Mouse (Mus musculus) heart, embryonic 10.5 days (tissue): Measurements from ENCODE around the gene Pold1. TPM values are rescaled to one million over a fixed set of nuclear protein-coding genes. Genes with fewer than 3 reads are reported as not detected.

ENCODE experiments used
- DNase-seq: peaks from one replicate; pipeline ENCODE4 v3.0.0-alpha.2; 2017; ENCODE audit warnings: low spot score
- H3K27ac ChIP-seq: fragments of 300-500 bp; sonication (generic); 2 replicates; pipeline ENCODE4 v1.5.1; 2016; ENCODE audit warnings: mild to moderate bottlenecking
- H3K27me3 ChIP-seq: fragments of 300-500 bp; sonication (generic); 2 replicates; pipeline ENCODE4 v1.6.1; 2016; ENCODE audit warnings: mild to moderate bottlenecking; ENCODE audit not compliant: poor library complexity, insufficient read depth, severe bottlenecking
- H3K36me3 ChIP-seq: fragments of 300-500 bp; sonication (generic); 2 replicates; pipeline ENCODE4 v1.6.1; 2016; ENCODE audit warnings: mild to moderate bottlenecking, moderate library complexity
- H3K4me1 ChIP-seq: fragments of 300-500 bp; sonication (generic); 2 replicates; pipeline ENCODE4 v1.6.1; 2016; ENCODE audit warnings: mild to moderate bottlenecking
- H3K4me3 ChIP-seq: fragments of 300-500 bp; sonication (generic); 2 replicates; pipeline ENCODE4 v1.5.1; 2016; ENCODE audit warnings: mild to moderate bottlenecking, moderate library complexity
- H3K9me3 ChIP-seq: fragments of 300-500 bp; sonication (generic); 2 replicates; pipeline ENCODE4 v1.6.1; 2016; ENCODE audit warnings: mild to moderate bottlenecking, moderate library complexity
- WGBS: fragments of 180-500 bp; shearing (Covaris S2); methylation state at CpG from one replicate; pipeline ENCODE4 v1.1.7; 2016; 5-methylcytosine and 5-hydroxymethylcytosine counted together
- polyA plus RNA-seq: library from polyadenylated mRNA; unstranded; fragments of >200 nt; fragmentation: Nextera tagmentation; extraction: Ambion mirVana; gene quantifications from 2 replicates; pipeline ENCODE4 v1.2.1, GENCODE M21; 2016

Gene Pold1
- polyA plus RNA-seq, 1 experiment from 2014 or later = 101 TPM

DNA sequence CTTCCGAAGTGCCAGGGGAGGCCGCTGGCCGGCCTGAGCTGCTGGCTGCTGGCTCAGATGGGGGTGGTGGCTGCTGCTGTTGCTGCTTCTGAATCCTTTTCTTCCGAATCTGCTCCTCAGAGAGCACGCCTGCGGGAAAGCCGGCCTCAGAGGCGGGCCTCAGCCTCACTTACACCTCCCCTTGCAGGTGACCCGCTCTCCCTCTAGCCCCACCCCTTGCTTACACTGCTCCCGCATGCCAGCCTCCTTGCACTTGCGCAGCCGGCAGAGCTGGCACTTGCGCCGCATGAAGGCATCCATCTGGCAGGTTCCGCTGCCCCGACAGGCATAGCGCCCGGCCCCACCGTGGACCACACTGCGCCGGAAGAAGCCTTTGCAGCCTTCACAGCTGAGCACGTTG, 3.1 kb upstream of the Pold1 start:
- Histone ChIP-seq H3K9me3 (no peaks in the 10 kb centered on the region), H3K4me3 (no peak overlapping the region), H3K4me1 (peaks cover 26% of the 10 kb centered on the region), H3K27me3 (0 out of 2 replicates have a peak, but pooled peaks cover 8% of the 10 kb centered on the region), H3K27ac (no peak overlapping the region), H3K36me3 (peaks cover 32% of the 10 kb centered on the region)
- WGBS = 78% methylated on average over 22 of the region's 22 CpGs
- no peak for DNase-seq

- DNase-seq = no peak
- H3K27me3 ChIP-seq = 0 out of 2 replicates have a peak, but pooled peaks cover 8% of the 10 kb centered on the region
- 93% methylated on average over 21 of the region's 21 CpGs for WGBS
- no peak overlapping the region for H3K4me3 ChIP-seq
- no peak overlapping the region for H3K27ac ChIP-seq
- H3K4me1 ChIP-seq = peaks cover 26% of the 10 kb centered on the region
- H3K9me3 ChIP-seq = no peaks in the 10 kb centered on the region
- peaks cover 36% of the 10 kb centered on the region for H3K36me3 ChIP-seq
Measured at GRCm38 (mm10) chr7:44551301-44551700, 2.7 kb upstream of the Pold1 start.

DNA sequence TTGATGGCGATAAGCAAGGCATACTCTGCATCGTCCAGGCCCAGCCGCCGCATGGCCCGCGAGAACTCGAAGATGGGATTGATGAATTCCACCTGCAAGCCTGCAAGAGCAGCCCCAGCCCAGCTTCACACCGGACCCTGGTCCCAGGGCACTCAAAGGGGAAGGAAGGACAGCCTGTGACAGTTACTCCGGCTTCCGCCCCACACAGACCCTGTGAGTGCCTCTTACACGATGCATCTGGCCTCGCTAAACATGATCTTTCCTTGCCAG, 1.7 kb upstream of the Pold1 start:
- DNase-seq = no peak
- 93% methylated on average over 12 of the region's 12 CpGs for WGBS

GRCm38 (mm10) chr7:44549621-44550408, 1.2 kb upstream of the Pold1 start:
- DNase-seq = no peak
- no peaks in the 10 kb centered on the region for H3K27me3 ChIP-seq
- H3K36me3 ChIP-seq = peaks cover 45% of the 10 kb centered on the region
- H3K9me3 ChIP-seq = no peaks in the 10 kb centered on the region
- no peak overlapping the region for H3K4me3 ChIP-seq
- peaks cover 26% of the 10 kb centered on the region for H3K4me1 ChIP-seq
- WGBS = 91% methylated on average over 23 of the region's 23 CpGs
- H3K27ac ChIP-seq = no peak overlapping the region

More for the DNA sequence above, 1.7 kb upstream of the Pold1 start:
- H3K27ac ChIP-seq = no peak overlapping the region
- H3K4me1 ChIP-seq = peaks cover 26% of the 10 kb centered on the region
- peaks cover 44% of the 10 kb centered on the region for H3K36me3 ChIP-seq
- 0 out of 2 replicates have a peak, but pooled peaks cover 2% of the 10 kb centered on the region for H3K27me3 ChIP-seq
- no peaks in the 10 kb centered on the region for H3K9me3 ChIP-seq
- H3K4me3 ChIP-seq = no peak overlapping the region

- Histone ChIP-seq H3K4me1 (peaks cover 19% of the 10 kb centered on the region), H3K27me3 (no peaks in the 10 kb centered on the region), H3K9me3 (no peaks in the 10 kb centered on the region), H3K27ac (peak overlapping the region; percentile 91), H3K36me3 (peaks cover 54% of the 10 kb centered on the region), H3K4me3 (peak overlapping the region; percentile 83)
- WGBS = 27% methylated on average over 5 of the region's 5 CpGs
- no peak for DNase-seq
Measured at GRCm38 (mm10) chr7:44547725-44548124, 924 bp downstream of the Pold1 start.

DNA sequence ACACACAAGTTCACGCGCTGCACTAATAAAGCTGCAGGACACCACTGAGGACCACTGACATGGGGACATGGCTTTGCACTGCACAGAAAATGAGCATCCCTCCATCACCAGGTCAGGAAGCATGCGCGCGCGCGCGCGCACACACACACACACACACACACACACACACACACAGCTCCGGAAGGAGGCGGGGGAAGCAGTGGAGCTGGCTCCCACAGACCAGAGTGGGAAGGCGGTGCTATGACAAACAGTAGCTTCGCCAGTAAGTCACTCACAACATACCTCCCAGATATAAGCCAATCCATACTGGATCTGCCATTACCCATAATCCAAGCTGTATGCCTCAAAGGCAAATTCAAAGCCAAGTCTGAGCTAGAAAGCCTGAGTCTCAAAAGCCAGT, 1.6 kb downstream of the Pold1 start:
- H3K4me1 ChIP-seq = peaks cover 14% of the 10 kb centered on the region
- no peak for DNase-seq
- no peak overlapping the region for H3K27ac ChIP-seq
- H3K36me3 ChIP-seq = peaks cover 58% of the 10 kb centered on the region
- WGBS = 96% methylated on average over 13 of the region's 13 CpGs
- H3K9me3 ChIP-seq = no peaks in the 10 kb centered on the region
- H3K4me3 ChIP-seq = peak overlapping the region; percentile 83; the same call in 1 of the 2 replicates
- no peaks in the 10 kb centered on the region for H3K27me3 ChIP-seq

GRCm38 (mm10) chr7:44546274-44546673, 2.4 kb downstream of the Pold1 start:
- Histone ChIP-seq H3K9me3 (no peaks in the 10 kb centered on the region), H3K27ac (no peak overlapping the region), H3K4me1 (peaks cover 14% of the 10 kb centered on the region), H3K27me3 (no peaks in the 10 kb centered on the region), H3K36me3 (peaks cover 58% of the 10 kb centered on the region), H3K4me3 (no peak overlapping the region)
- WGBS = 93% methylated on average over 3 of the region's 3 CpGs
- DNase-seq = no peak

- Histone ChIP-seq H3K27me3 (no peaks in the 10 kb centered on the region), H3K4me3 (no peak overlapping the region), H3K9me3 (no peaks in the 10 kb centered on the region), H3K4me1 (peaks cover 13% of the 10 kb centered on the region), H3K27ac (no peak overlapping the region), H3K36me3 (peaks cover 70% of the 10 kb centered on the region)
- WGBS = 75% methylated on average over 12 of the region's 12 CpGs
- no peak for DNase-seq
Measured at GRCm38 (mm10) chr7:44543071-44543470, 5.6 kb downstream of the Pold1 start.

- no peak for DNase-seq
- Histone ChIP-seq H3K9me3 (no peaks in the 10 kb centered on the region), H3K4me1 (peaks cover 8% of the 10 kb centered on the region), H3K4me3 (no peak overlapping the region), H3K27ac (no peak overlapping the region), H3K27me3 (no peaks in the 10 kb centered on the region), H3K36me3 (peaks cover 75% of the 10 kb centered on the region)
- 96% methylated on average over 11 of the region's 11 CpGs for WGBS
Measured at GRCm38 (mm10) chr7:44542555-44542954, 6.1 kb downstream of the Pold1 start.

DNA sequence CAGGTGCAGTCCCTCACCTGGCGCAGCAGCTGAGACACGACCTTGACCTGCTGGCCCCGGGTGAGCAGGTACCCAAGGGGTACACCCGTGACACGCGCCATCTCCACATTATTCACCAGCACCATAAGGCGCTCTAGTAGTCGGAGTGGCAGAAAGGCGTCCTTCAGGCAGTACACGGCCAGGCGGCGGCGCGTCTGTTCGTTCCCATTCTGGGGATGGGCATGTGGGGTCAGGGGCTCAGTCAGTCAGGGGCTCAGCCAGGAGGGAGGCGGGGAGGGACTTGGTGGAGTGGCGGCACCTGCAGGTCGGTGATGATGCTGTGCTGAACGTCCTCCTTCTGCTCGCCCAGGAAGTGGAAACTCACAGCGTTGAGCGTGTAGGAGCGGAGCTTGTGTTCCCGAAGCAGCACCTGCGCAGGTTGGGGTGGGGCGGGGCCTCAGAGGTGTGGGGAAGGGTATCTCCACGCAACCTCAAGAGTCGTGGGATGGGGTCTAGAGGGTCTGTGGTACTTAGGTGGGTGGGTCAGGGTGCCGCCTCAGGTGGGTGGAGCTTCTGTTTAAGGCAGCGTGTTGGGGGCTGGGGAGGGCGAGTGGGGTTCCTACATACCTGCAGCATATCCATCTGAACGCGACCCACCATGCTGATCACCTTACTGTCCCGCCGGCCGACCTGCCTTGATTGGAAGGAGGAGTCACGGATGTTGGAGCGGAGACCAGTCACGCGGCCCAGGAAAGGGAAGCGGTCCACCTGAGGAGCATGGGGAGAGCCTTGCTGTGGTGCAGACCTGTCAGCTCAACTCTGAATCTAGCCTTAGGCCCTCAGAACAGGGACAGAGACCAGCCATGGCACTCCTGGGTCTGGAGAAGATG, 9.7 kb downstream of the Pold1 start:
- no peak overlapping the region for H3K27ac ChIP-seq
- H3K4me1 ChIP-seq = no peaks in the 10 kb centered on the region
- no peak overlapping the region for H3K4me3 ChIP-seq
- peaks cover 96% of the 10 kb centered on the region for H3K36me3 ChIP-seq
- WGBS = 92% methylated on average over 41 of the region's 41 CpGs
- no peaks in the 10 kb centered on the region for H3K9me3 ChIP-seq
- DNase-seq = no peak
- no peaks in the 10 kb centered on the region for H3K27me3 ChIP-seq

DNA sequence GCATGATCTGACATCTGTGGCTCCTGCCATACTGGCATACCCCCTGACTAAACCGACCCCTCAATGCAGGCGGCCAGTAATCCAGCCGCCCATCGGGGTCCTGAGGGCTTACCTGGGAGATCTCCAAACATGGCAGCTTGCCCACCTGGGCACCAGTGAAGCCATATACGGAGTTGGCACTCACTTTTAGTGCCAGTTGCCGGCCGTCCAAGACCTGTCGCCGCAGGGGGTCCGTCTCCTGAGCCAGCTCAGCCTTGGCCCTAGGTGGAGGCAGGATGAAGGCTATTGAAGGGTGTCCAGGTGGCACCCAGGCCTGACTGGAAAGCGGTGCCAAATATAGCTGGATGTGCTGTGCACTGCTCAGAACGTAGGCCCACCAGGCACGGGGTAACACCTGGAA, 11.2 kb downstream of the Pold1 start:
- Histone ChIP-seq H3K4me1 (no peaks in the 10 kb centered on the region), H3K36me3 (peaks cover 100% of the 10 kb centered on the region), H3K27me3 (no peaks in the 10 kb centered on the region), H3K27ac (no peak overlapping the region), H3K4me3 (no peak overlapping the region), H3K9me3 (no peaks in the 10 kb centered on the region)
- WGBS = 87% methylated on average over 13 of the region's 13 CpGs
- no peak for DNase-seq

- no peak for DNase-seq
- Histone ChIP-seq H3K36me3 (peaks cover 98% of the 10 kb centered on the region), H3K9me3 (no peaks in the 10 kb centered on the region), H3K4me3 (no peak overlapping the region), H3K4me1 (no peaks in the 10 kb centered on the region), H3K27me3 (no peaks in the 10 kb centered on the region), H3K27ac (no peak overlapping the region)
- WGBS = 82% methylated on average over 7 of the region's 7 CpGs
Measured at GRCm38 (mm10) chr7:44537009-44537408, 11.6 kb downstream of the Pold1 start.

DNA sequence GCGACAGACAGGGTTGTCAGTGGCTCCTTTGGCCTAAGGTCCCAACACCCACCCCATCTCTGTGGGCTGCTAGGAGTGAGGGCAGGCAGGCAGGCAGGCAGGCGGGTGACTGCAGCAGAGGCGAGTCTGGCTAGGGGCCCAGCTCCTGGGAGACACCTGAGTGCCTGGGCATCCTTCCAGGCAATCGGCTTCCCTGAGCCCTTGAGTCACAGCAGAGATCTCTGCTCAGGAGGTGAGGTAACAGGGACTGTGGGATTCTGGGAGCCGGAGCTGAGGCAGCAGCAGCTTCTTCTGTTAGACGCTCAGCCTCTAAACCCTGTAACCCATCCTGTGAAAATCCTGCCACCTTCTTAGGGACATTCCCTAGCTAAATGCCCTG, 12.1 kb downstream of the Pold1 start:
- H3K9me3 ChIP-seq = no peaks in the 10 kb centered on the region
- H3K27me3 ChIP-seq = 0 out of 2 replicates have a peak, but pooled peaks cover under 1% of the 10 kb centered on the region
- no peak overlapping the region for H3K27ac ChIP-seq
- peaks cover 94% of the 10 kb centered on the region for H3K36me3 ChIP-seq
- DNase-seq = no peak
- no peaks in the 10 kb centered on the region for H3K4me1 ChIP-seq
- 86% methylated on average over 6 of the region's 6 CpGs for WGBS
- H3K4me3 ChIP-seq = no peak overlapping the region
